Mouse (Mus musculus) right cerebral cortex, postnatal 4 days (tissue): ENCODE data around the gene Msln.

Experiments used
- DNase-seq: peaks from one replicate; pipeline ENCODE4 v3.0.0-alpha.2; 2022

Gene Msln

DNA sequence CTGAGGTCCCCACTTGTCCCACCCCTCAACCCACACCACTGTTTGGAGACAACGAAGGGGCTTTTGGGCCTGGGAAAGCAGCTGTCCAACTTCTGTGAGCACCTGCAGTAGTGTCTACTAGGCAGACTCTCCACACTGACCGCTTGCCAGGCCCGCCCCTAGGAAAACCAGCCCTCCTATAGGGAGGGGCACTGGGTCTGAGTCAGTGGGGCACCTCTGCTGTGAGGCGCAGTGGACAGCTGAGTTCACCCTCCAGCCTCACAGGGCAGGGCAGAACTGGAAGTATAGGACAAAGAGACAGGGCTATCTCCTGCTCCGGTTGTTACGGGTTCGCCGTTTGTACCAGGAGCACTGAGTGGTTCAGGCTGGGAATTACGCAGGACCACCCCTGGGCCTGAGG, at the start of gene Msln:
Gene Msln, minus strand, starts transcription at position 138 of the 400 bp plus-strand sequence.
- no peak for DNase-seq

DNA sequence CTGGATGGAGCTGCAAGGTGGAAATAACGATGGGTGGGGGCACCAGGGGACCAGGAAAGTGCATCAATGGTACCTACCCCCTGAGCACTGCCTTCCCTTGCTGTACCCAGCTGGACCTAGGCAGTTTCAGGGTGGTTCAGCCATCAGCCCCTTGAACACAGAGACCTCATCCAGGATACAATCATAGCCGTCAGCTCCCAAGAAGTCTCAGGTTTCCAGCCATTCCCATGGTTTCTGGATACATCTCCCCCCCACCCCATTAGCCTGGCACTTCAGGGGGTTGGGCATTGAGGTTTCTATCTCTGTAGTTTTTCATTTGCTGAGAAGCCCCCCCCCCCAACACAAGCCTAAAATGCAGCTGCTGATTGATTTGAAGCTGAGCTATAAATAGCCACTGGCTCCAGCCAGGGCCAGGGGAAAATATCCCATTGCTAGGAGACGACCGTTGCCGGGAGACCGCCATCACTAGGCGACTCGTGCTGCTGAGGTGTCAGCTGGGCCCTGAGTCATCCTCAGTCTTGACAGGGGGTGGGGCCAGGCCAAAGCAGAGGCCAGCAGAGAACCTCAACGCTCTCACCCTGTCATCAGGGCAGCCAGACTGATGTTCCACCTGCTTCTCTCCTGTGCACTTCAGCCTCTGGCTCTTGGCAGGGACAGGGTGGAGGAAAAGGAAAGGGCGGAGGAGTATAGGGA, 48.8 kb upstream of the Msln start:
- peak; percentile 71 for DNase-seq

DNA sequence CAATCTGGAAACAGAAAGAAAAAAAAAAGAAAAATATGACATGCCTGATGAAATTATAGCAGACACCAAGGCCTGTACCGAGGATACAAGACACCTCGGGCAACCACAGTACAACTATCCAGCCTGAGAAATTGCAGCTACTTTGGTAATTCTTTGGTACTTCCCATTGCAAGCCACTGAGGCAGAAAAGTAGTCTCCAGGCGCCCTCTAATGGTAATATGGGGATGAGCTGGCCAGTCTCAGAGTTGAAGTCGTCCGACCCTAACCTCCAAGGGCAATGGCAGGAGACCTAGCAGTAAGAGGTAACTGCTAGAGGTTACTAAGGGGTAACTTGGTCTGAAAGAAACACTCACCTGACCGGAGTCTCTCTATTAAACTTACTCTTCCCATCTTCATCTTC, 46.9 kb upstream of the Msln start:
- no peak for DNase-seq

DNA sequence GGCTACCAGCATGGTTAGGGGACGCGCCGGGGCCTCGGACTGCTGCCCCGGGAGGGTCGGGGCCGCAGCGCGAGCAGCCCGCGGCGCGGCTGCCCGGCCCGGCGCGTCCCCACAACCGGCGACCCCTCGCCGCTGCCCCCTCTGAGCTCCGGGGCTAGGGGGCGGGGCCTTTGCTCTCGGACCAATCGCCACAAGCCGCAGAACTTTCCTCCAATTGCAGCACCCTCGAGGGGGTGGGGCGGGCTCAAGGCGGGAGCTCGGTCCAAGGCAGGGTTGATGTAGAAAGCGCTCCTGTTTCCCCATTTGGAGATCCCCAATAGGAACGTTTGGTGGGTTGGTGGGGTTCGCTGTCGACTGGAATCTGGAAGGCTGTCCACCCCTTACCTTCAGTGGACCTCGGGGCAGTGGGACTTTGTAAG, 42.8 kb upstream of the Msln start, which contains the start of gene Metrn:
Gene Metrn, minus strand, starts transcription at position 186 of the 419 bp plus-strand sequence.
- DNase-seq = peak; percentile 78

DNA sequence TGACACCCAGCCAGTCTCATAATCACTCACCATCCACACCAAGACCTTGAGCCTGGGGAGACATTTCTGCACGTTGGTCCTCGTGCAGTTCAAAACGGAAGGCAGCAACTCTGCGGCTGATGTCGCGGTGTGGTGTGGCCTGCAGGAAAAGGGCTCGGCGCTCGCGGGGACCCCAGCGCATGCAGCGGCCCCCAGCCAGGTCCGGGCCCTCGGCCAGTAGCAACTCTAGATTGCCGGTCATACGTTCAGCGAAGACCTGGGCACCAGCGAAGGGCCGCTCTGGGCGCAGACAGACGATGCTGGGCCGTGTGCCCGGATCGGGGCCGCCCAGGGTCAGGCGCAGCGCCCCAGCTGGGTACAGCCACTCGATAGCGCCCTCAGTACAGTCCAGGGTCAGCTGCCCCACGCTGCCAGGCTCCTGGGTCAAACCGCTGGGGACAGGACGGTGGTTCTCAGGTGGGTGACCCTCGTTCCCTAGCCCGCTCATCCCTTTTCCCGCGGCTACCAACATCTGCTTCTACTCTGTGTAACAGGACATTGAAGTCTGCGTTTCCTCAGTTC, 42.1 kb upstream of the Msln start:
- peak; percentile 45 for DNase-seq

DNA sequence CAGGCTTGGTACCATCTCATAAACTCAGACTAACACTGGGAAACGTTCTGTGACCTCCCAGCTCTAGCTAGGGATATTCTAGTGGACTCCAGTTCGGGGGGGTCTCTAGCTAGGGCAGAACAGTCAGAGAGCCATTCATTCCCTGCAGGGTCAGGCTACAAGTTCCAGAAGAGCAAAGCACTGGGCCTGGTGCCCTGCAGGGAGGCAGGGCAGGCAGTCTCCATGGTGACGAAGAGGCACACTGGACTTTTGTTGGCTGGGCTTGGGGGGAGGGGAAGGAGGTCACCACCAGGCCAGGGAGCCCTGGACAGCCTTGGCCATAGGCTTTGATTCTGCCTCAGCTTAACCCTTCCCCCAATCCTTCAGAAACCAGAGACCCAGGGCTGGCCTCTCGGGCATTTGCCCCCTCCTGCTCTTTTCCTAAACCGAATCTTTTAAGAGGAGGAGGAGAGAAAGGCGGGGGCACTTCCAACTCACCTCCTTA, 41.5 kb upstream of the Msln start, which contains the start of gene AC134908.4:
Gene AC134908.4, minus strand, starts transcription at position 51 of the 484 bp plus-strand sequence.
- no peak for DNase-seq

DNA sequence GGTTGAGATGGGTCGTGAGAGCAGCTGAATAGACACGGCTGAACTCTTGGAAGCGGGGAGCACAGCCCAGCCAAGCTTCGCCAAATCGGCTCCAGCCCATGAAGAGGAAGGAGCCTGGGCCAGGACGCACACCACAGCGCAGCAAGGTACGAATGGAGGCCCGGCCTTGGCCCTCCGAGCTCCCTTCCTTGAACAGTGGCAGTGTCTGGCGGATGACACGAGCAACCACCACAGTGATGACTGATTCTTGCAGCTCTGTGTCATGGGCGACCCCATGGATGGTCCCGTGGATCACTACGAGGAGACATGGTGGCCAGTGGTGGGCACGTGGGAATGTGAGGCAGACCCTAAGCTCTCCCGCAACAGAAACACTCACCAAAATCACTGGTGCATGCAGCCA, 40.8 kb upstream of the Msln start:
- no peak for DNase-seq

DNA sequence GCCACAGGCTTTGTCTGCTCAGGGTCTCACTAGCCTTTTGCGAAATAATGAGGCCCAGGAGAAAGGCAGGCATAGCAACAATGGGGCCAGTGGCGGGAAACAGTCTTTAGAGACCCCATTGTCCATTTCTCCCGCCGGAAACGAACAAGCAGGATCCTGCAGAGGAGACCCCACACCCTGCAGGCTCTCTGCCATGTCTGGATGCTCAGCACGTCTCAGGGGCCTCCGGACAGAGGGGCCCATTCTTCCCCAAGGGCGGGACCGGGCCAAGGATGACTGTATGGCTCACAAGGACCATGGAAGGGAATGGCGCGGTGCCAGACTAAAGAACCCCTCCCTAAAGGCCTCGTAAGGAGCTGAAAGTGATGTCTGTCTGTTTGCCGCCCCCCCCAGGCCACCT, 40.0 kb upstream of the Msln start:
- DNase-seq = no peak

DNA sequence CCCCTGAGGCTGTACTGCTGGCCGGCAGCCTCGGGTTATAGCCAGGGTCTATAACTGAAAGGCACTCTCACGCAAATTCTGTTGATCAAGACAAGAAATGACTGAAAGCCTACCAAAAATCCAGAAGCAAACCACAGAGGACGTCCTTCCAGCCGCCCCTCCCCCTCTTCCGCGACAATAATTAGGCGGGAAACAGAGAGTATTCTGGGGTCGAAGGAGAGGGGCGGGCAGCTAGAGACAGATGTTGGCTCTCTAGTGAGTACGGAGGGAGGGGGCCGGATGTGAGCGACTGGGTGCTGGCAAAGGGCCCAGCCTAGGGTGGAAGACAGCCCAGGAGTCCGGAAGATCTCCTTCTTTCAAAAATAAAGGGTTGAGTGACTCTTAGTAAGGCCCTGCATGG, 38.4 kb upstream of the Msln start, which contains the start of gene Fam173a:
Gene Fam173a, minus strand, starts transcription at position 287 of the 400 bp plus-strand sequence.
- peak; percentile 77 for DNase-seq

DNA sequence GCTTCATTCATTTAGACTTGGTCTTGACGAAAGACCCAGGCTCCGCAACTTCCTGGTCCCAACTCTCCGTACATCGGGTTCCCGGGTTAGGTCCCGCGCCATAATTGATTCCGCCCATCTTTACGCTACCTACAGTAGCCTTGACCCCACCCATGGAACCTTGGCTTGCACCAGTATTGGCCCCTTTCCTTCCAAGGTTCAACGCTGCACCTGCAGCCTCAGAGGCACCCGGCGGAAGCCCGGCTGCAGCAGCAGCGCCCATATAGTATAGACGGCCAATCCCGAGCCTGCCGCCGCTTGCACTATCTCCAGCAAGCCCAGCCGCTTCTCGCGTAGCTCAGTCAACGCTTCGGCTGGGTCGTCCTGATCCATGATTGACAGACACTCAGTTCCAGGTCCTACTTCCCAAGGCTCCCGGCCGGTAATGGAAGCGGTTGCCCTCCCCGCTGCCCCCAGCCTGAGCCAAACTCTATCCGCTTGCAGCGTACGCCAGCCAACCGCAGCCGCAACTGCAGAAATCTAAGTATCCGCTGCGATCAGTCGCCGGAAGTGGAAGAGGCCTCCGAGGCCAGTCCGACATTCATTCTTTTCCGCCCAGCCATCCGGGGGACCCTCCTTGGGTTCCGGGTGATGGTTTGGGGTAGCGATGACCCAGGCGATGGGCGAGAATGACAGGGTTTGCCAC, 37.8 kb upstream of the Msln start:
- peak; percentile 85 for DNase-seq

DNA sequence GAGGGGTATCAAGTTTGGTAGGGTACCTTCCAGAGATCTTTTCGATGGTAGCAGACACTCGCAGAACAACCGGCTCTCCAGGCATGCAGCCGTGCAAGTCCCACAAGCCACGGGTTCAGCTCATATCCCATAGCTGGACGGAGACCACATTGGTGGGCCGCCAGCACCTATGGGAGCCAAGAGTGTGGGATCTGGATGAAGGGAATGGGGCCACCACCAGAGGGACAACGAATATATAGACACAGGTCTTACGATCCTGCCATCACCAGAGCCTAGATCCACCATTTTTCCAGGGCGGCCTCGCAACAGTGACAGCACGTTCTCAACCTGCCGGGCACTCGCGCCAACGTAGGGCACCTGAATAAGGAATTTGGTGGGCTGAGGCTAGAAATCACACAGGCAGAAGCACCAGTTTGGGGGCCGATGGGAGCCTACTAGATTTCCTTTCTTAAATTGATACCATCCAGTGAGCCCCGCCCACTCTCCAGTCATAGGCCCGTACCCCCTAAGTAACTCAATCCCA, 37.2 kb upstream of the Msln start:
- DNase-seq = no peak

DNA sequence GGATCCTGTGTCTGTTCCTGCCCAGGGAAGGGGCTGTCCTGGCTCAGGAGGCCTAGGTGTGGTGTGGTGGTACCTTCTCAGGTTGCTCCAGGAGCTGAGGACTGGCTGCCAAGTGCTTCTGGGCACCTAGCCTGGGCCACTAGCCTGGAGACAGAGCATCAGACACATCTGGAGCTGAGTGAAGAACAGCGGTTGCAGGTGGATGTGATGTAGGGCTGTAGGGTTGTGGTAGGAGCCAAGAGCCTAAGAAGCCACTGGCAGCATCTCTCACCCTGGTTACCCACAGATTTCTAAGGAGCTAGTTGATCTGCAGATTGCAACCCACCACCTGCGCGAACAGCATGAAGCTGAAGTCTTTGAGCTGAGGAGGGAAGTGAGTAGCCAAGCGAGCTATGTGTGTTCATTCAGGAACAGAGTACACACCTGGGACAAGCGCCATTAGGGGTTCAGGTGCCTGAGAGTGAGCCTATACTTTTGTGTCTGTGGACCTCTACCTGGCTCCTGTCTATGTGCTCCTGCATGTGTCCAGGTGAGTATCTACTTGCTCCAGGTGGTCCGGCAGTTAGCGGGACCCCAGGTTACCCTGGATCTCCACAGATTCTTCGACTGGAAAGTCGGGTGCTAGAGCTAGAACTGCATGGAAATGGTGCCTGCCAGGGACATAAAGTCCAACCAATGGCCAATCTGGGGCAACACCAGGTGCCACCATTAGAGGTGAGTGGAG, 32.8 kb upstream of the Msln start:
- no peak for DNase-seq

DNA sequence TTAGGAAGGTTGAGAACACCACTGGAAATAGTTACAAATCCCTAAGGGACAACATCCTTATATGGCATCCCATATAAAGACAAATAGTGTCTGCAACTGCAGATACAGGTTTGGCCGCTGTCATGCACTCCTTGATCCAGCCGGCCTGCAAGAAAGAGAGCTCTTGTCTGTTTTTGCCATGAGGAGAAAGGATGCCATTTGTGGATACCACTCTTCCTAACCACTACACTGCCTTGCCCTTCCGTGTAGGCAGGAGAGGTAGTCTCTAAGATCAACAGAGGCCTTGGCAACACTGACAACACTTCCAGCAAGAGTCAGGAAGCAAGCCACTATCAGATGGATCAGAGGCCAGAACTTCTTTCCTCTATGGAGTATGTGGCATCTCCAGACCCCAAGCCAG, 32.1 kb upstream of the Msln start, which contains the start of gene Ccdc78:
Gene Ccdc78, plus strand, starts transcription at position 301 of the 400 bp plus-strand sequence.
- no peak for DNase-seq

DNA sequence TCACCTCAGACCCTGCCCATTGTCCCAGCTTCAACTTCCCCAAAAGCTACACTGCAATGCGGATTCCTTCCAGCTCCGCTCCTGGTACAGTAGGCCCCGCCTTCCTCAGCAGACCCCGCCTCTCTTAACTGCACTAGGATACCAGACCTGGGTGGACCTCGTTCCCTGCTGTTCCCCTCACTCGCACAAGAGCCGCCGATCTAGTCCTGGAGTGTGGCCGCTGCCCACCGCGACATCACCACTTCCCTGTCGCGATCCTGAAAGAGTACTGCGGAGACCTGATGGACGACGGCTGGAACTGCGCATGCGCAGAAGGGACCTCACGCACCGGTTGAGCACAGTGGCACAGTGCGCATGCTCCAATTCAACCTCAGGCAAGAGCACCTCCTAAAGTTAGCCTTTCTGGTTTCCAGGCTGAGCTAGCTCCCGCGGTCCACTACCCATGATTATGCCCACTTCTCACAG, 31.1 kb upstream of the Msln start, which contains the start of gene Haghl:
Gene Haghl, minus strand, starts transcription at position 393 of the 465 bp plus-strand sequence.
- DNase-seq = peak; percentile 98

DNA sequence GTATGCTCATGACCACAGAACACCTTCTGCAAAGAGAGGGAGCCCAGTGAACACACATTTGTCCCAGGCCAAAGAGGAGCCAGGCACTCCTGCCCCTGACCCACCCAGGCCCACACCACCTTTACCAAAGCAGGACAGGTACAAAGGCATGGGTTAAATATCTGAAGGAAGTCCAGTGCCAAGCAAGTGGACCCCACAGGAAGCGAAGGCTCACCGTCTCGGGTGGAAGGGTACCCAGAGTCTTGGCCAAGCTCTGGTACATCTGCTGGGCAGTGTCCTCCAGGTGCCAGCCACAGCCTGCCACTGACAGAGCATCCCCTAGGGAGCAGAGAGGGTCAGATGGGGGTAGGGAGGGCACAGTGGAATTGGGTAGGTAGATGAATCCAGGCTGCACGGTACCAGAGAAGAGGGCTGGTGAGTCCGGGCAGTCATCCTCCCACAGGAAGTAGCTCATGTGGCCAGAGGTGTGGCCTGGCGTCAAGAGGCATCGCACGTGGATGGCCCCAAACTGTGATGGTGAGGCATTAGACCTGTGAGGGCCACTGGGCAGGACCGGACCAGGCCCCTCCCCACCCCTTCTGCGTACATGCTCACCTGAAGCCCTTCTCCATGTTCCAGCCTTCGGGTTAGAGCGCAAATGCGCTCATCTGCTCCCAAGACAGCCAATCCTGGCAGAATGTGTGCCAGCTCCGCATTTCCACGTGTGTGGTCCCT, 29.8 kb upstream of the Msln start:
- DNase-seq = no peak

DNA sequence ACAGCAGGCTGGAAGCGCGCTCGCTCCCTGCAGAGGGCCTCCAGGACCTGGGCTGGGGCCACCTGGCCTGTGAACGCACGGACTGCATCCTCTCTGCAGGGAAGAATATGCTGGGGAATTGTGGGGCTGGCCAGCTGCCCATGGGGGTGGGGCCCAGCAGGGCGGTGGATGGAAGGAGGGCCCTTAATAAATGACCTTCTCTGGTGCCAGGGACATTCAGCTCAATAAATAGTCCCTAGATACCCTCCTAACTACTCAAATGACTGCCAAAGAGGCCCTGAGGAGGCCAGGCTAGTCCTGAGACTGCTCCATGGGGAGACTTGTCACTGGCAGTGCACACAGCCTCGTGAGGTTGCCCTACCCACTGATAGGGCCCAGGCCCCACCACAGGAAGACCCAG, 28.9 kb upstream of the Msln start:
- DNase-seq = no peak

DNA sequence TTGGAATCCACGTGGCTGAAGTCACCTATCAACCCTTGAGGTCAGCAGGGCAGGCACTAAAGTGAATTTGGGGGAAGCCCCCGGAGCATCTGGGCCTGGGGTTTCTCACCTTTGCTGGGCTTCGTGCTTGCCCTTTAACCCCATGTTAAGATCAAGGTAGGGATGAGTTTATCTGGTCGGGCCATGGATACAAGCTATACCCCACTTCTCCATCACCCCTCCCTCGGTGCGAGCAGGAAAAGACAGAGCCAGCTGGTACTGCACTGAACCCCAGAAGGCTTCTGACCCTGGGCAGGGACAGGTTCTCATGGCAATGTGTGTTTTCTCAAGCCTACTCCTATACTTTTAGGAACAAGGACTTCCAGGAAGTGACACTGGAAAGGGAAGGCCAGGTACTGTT, 27.2 kb upstream of the Msln start:
- DNase-seq = no peak

DNA sequence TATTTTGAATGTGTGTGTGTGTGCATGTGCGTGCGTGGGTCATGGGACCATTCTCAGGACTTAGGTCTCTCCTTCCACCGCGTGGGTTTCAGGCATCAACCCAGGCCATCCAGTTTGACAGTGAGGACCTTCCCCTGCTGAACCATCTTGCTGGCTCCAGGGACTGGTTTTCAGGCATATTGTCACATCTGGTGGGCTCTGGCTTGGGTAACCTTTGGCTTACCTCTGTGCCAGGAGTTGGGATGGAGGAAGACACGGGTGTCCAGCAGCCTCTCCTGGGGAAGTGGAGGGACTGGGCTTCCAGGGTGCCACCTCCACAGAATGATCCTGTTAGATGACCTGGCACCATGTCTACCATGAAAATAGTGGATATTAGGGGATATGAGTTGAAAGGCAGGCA, 23.8 kb upstream of the Msln start:
- no peak for DNase-seq

DNA sequence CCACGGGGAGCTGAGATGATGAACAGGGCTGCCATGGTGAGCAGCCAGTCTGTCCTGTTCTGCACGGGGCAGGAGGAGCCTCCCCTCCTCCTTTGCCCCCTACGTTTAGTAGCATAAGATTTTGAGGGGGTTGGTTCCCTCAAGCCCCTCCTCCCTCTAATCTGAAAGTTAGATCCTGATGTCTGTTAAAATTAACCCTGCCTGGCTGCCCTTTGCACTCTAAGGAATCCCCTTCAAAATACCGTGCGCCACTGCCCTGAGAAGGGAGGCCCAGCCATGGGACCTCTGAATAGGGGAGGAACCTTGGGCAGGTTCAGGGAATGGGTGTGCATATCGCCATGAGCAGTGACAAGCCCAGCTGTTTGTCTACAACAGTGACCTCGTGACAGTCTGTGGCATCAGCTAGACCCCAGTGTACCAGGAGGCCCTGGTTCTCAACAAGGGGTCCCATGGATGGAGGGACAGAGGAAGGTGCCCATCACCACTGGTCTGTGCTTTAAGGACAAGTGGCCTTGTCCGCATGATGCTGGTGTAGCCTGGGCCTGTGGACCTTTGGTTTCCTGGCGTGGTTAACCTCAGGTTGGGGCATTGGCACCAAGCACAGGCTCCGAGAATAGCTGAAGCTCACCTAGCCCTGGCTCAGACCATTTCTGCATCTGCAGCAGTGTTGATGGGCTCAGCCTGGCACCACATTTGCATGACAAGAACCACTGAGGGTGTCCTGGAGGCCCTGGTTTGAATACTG, 21.3 kb upstream of the Msln start:
- DNase-seq = no peak

DNA sequence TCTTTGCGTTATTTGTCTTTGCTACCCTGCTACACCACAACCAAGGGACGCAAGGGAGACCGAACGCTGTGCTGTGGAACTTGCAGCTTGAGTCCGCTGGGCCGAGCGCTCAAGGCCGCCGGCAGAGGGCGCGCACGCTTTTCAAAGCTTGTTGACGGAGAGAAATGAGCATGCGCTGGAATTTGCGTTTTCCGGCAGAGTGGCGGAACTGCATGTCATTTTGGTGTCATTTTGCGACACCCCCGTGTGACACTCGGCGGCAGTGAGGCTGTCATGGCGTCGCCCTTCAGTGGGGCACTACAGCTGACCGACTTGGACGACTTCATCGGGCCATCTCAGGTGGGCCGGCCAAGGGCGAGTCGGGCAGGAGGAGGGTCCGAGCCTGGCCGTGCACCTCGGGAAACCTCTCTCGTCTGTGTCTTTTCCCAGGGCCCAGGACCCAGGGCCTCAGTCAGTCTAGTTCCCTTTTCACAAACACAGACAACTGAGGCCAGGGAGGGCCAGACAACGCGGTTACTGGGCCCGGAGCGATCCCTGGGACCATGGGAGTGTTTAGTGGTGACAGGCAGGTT, 19.5 kb upstream of the Msln start, which contains the start of gene Narfl:
Gene Narfl, plus strand, starts transcription at position 228 of the 572 bp plus-strand sequence.
- peak; percentile 99 for DNase-seq

DNA sequence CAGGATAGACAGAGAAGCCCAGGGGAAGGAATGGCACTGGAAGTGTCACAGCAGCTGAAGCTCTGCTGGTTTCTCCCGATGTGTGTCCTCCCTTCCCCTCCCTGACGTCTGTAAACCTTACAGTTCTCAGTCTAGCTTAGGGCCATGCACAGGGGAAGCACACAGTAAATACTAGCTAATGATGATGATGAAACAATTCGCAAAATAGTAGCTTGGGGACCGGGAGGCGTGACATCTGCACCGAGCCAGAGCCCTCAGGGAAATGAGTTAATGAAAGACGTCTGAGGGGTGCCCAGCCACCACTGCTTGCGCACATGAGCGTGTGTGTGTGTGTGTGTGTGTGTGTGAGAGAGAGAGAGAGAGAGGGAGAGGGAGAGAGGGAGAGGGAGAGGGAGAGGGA, 15.2 kb upstream of the Msln start:
- DNase-seq = no peak
